9 mouse cellular contexts compared by ENCODE assay signal in the genomic region with DNA sequence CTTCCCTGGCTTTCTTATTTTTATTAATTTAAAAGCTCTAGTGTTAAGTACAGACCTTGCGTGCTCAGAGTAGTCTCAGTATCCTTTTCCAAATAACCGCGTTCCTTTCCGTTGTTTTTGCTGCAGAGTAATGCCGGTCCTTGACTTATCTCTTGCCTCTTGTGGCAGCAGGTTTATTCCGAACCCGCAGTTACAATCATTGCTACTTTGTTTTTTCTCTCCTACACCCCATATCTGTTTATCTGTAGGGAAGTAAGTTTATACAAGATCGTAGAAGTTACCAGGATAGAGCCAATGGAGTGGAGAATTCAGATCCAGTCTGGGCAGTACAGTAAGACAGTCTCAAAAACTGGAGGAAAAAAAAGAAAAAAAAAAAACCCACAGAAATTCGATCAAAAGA. TPM values are rescaled to one million over a fixed set of nuclear protein-coding genes. Genes with fewer than 3 reads are reported as not detected.
DNase-seq lines count a peak whose midpoint lies in the region; ATAC-seq and TF ChIP-seq lines count a peak whose summit lies in the region.
"Had no signal": no experiment of that assay in that cellular context is flagged by ENCODE, and none has a peak within 500 bp of the region (broad histone marks: within the 10 kb centered on the region; RNA-seq: fewer than 3 reads in every experiment).

No protein-coding gene starts in this region.

- H3K4me1 ChIP-seq in heart, embryonic 16.5 days (ENCODE audit: control insufficient read depth, insufficient read depth, low read length) = peaks cover 24% of the 10 kb centered on the region
- peaks cover 2 to 18% of the 10 kb centered on the region in 2 experiments; a peak in 3 of 4 replicates for H3K4me1 ChIP-seq in MEL (ENCODE audit: control insufficient read depth in 1 of 2, insufficient read depth in 2 of 2, low read length in 2 of 2)
- peaks cover 54% of the 10 kb centered on the region for H3K4me1 ChIP-seq in hindbrain, embryonic 13.5 days (replicated peaks)
- H3K4me1 ChIP-seq in midbrain, embryonic 13.5 days (replicated peaks) = peaks cover 61% of the 10 kb centered on the region

- peak overlapping the region; percentile 96 for H3K4me3 ChIP-seq in heart, embryonic 16.5 days (ENCODE audit: low read length)
- peak overlapping the region; percentile 80 to 83 for H3K4me3 ChIP-seq in MEL (ENCODE audit: control insufficient read depth in 1 of 2, insufficient read depth in 1 of 2, low read depth in 2 of 2, low read length in 2 of 2)
- peak overlapping the region; percentile 96 for H3K4me3 ChIP-seq in hindbrain, embryonic 13.5 days
- peak overlapping the region; percentile 94 for H3K4me3 ChIP-seq in midbrain, embryonic 13.5 days (replicated peaks)

- peak in 1 of 2 experiments; percentile 62 for TF ChIP-seq EP300 in MEL (IDR thresholded peaks at IDR 0.05; ENCODE audit: low read depth in 1 of 2, low read length in 2 of 2)

- peaks cover 37% of the 10 kb centered on the region for H3K79me2 ChIP-seq in MEL (ENCODE audit: control insufficient read depth, insufficient read depth, low read length, poor library complexity)

- ATAC-seq in heart, embryonic 16.5 days (replicated peaks; ENCODE audit: extremely low read depth, insufficient read depth, low FRiP score) = no peak
- no peak for ATAC-seq in hindbrain, embryonic 13.5 days (ENCODE audit: low FRiP score)
- no peak for ATAC-seq in midbrain, embryonic 13.5 days

- H3K36me3 ChIP-seq in heart, embryonic 16.5 days (ENCODE audit: control insufficient read depth, insufficient read depth) = peaks cover 41% of the 10 kb centered on the region
- peaks cover 0 to 14% of the 10 kb centered on the region in 2 experiments; a peak in 3 of 4 replicates for H3K36me3 ChIP-seq in MEL (ENCODE audit: control insufficient read depth in 1 of 2, insufficient read depth in 2 of 2, low read length in 2 of 2)
- H3K36me3 ChIP-seq in hindbrain, embryonic 13.5 days = peaks cover 46% of the 10 kb centered on the region
- H3K36me3 ChIP-seq in midbrain, embryonic 13.5 days = peaks cover 57% of the 10 kb centered on the region

- H3K27me3 ChIP-seq in heart, embryonic 16.5 days (ENCODE audit: control insufficient read depth, insufficient read depth, low read length) = no peaks in the 10 kb centered on the region
- H3K27me3 ChIP-seq in MEL (ENCODE audit: control insufficient read depth in 1 of 2, insufficient read depth in 2 of 2, low read length in 2 of 2) = no peaks in the 10 kb centered on the region
- no peaks in the 10 kb centered on the region for H3K27me3 ChIP-seq in hindbrain, embryonic 13.5 days
- no peaks in the 10 kb centered on the region for H3K27me3 ChIP-seq in midbrain, embryonic 13.5 days

- H3K27ac ChIP-seq in heart, embryonic 16.5 days (ENCODE audit: low read length) = peak overlapping the region; percentile 99
- peak overlapping the region; percentile 74 for H3K27ac ChIP-seq in MEL (ENCODE audit: control insufficient read depth, low read depth, low read length)
- peak overlapping the region; percentile 100 for H3K27ac ChIP-seq in hindbrain, embryonic 13.5 days
- peak overlapping the region; percentile 97 for H3K27ac ChIP-seq in midbrain, embryonic 13.5 days

- TF ChIP-seq RAD21 in MEL (IDR thresholded peaks at IDR 0.05; ENCODE audit: low read depth, low read length) = no peak

- no peak for DNase-seq in heart, adult 9 months (ENCODE audit: low spot score in 2 of 2)
- DNase-seq in MEL (ENCODE audit: low read depth, low spot score) = peak; percentile 73
- DNase-seq in ovary, adult 18-20 months (ENCODE audit: low spot score) = no peak
- no peak for DNase-seq in urinary bladder, adult 2 months (ENCODE audit: low spot score)
- no peak for DNase-seq in embryo, embryonic 10 days (ENCODE audit: low spot score)
- DNase-seq: gastrocnemius, postnatal 25 days had no signal

- peak overlapping the region; percentile 92 for H3K4me2 ChIP-seq in heart, embryonic 16.5 days (ENCODE audit: low read depth, low read length)
- H3K4me2 ChIP-seq in hindbrain, embryonic 13.5 days = peak overlapping the region; percentile 87
- H3K4me2 ChIP-seq in midbrain, embryonic 13.5 days (replicated peaks) = peak overlapping the region; percentile 92

- H3K9ac ChIP-seq in heart, embryonic 16.5 days (ENCODE audit: low read length) = peak overlapping the region; percentile 94
- peak overlapping the region; percentile 94 for H3K9ac ChIP-seq in MEL (ENCODE audit: control insufficient read depth, low read depth, low read length, poor library complexity, severe bottlenecking)
- H3K9ac ChIP-seq in hindbrain, embryonic 13.5 days = peak overlapping the region; percentile 98
- H3K9ac ChIP-seq in midbrain, embryonic 13.5 days (replicated peaks) = peak overlapping the region; percentile 98

- TF ChIP-seq POLR2A in MEL (IDR thresholded peaks at IDR 0.05; ENCODE audit: control insufficient read depth in 1 of 2, insufficient read depth in 1 of 2, low read depth in 1 of 2, low read length in 2 of 2, poor library complexity in 1 of 2) = no peak

- no peaks in the 10 kb centered on the region for H3K9me3 ChIP-seq in heart, embryonic 16.5 days (replicated peaks; ENCODE audit: control insufficient read depth, low read length)
- no peaks in the 10 kb centered on the region for H3K9me3 ChIP-seq in MEL (replicated peaks; ENCODE audit: insufficient read depth, low read length)
- H3K9me3 ChIP-seq in hindbrain, embryonic 13.5 days = no peaks in the 10 kb centered on the region
- H3K9me3 ChIP-seq in midbrain, embryonic 13.5 days = no peaks in the 10 kb centered on the region

- 3% methylated on average over 9 of the region's 9 CpGs for WGBS in heart, embryonic 16.5 days
- 5% methylated on average over 9 of the region's 9 CpGs for WGBS in hindbrain, embryonic 13.5 days
- WGBS in midbrain, embryonic 13.5 days = 5% methylated on average over 9 of the region's 9 CpGs

- TF ChIP-seq CTCF in MEL (IDR thresholded peaks at IDR 0.05 in 2 of 3, conservative IDR thresholded peaks at IDR 0.05 in 1 of 3; ENCODE audit: control insufficient read depth in 1 of 3, insufficient read depth in 1 of 3, low read depth in 2 of 3, low read length in 3 of 3, poor library complexity in 1 of 3, severe bottlenecking in 1 of 3) = no peak

TF ChIP-seq in MEL, 35 proteins besides CTCF, POLR2A, EP300 and RAD21 (continues in another document):
- TF ChIP-seq TBP (IDR thresholded peaks at IDR 0.05; ENCODE audit: low read depth, low read length) = no peak
- TF ChIP-seq ELF1 (IDR thresholded peaks at IDR 0.05; ENCODE audit: low read depth, low read length) = no peak
- no peak for TF ChIP-seq POLR2AphosphoS5 (IDR thresholded peaks at IDR 0.05; ENCODE audit: borderline replicate concordance, low read depth, low read length)
- no peak for TF ChIP-seq MAX (IDR thresholded peaks at IDR 0.05; ENCODE audit: low read length)
- TF ChIP-seq RCOR1 (IDR thresholded peaks at IDR 0.05; ENCODE audit: low read depth, low read length) = peak; percentile 79

RNA-seq across cellular contexts. Expression of a gene that starts 0.8 kb away (rescaled TPM):
- polyA plus RNA-seq in heart, embryonic 16.5 days (2015; fragmentation: Nextera tagmentation; extraction: Ambion mirVana) = 35.1 and 57.5 TPM in 2 replicates
- total RNA-seq in MEL (2012; rRNA removed) = 30.6 and 41.3 TPM in 2 replicates
- 100 to 1,000 TPM in 1 of 2 experiments, not detected in 1; 116 TPM for polyA plus RNA-seq in MEL (2012; ENCODE audit: insufficient read depth in 1 of 2, insufficient read length in 2 of 2, low read depth in 1 of 2, low replicate concordance in 2 of 2, missing spikeins in 1 of 2)
- 21.8 and 23.1 TPM in 2 replicates for polyA plus RNA-seq in hindbrain, embryonic 13.5 days (2015; fragmentation: Nextera tagmentation; extraction: Ambion mirVana)
- polyA plus RNA-seq in midbrain, embryonic 13.5 days (2015; fragmentation: Nextera tagmentation; extraction: Ambion mirVana) = 27.1 and 28.3 TPM in 2 replicates
- polyA plus RNA-seq in urinary bladder, adult 2 months (2012; rRNA removed) = 19.4 and 22.0 TPM in 2 replicates

RNA-seq across cellular contexts. Expression of a gene that starts 0.9 kb away (rescaled TPM):
- polyA plus RNA-seq in heart, embryonic 16.5 days (2015; fragmentation: Nextera tagmentation; extraction: Ambion mirVana) = 21.0 and 21.9 TPM in 2 replicates
- total RNA-seq in MEL (2012; rRNA removed) = 13.9 and 14.6 TPM in 2 replicates
- 10 to 100 TPM in 1 of 2 experiments, not detected in 1; 19.0 TPM for polyA plus RNA-seq in MEL (2012; ENCODE audit: insufficient read depth in 1 of 2, insufficient read length in 2 of 2, low read depth in 1 of 2, low replicate concordance in 2 of 2, missing spikeins in 1 of 2)
- polyA plus RNA-seq in hindbrain, embryonic 13.5 days (2015; fragmentation: Nextera tagmentation; extraction: Ambion mirVana) = 58.8 and 61.9 TPM in 2 replicates
- 69.3 and 75.4 TPM in 2 replicates for polyA plus RNA-seq in midbrain, embryonic 13.5 days (2015; fragmentation: Nextera tagmentation; extraction: Ambion mirVana)
- 10.0 and 10.5 TPM in 2 replicates for polyA plus RNA-seq in urinary bladder, adult 2 months (2012; rRNA removed)

RNA-seq across cellular contexts. Expression of a gene that starts 10.3 kb away (rescaled TPM):
- polyA plus RNA-seq in heart, embryonic 16.5 days (2015; fragmentation: Nextera tagmentation; extraction: Ambion mirVana) = 38.0 and 39.6 TPM in 2 replicates
- total RNA-seq in MEL (2012; rRNA removed) = 33.4 and 37.6 TPM in 2 replicates
- polyA plus RNA-seq in MEL (2012; ENCODE audit: insufficient read depth in 1 of 2, insufficient read length in 2 of 2, low read depth in 1 of 2, low replicate concordance in 2 of 2, missing spikeins in 1 of 2) = 10 to 100 TPM in 1 of 2 experiments, not detected in 1; 58.3 TPM
- polyA plus RNA-seq in hindbrain, embryonic 13.5 days (2015; fragmentation: Nextera tagmentation; extraction: Ambion mirVana) = 54.4 and 57.4 TPM in 2 replicates
- polyA plus RNA-seq in midbrain, embryonic 13.5 days (2015; fragmentation: Nextera tagmentation; extraction: Ambion mirVana) = 50.5 and 59.7 TPM in 2 replicates
- polyA plus RNA-seq in urinary bladder, adult 2 months (2012; rRNA removed) = 49.8 and 54.0 TPM in 2 replicates

RNA-seq across cellular contexts. Expression of a gene that starts 25.1 kb away (rescaled TPM):
- 16.2 and 31.6 TPM in 2 replicates for polyA plus RNA-seq in heart, embryonic 16.5 days (2015; fragmentation: Nextera tagmentation; extraction: Ambion mirVana)
- total RNA-seq in MEL (2012; rRNA removed) = 8.3 and 11.2 TPM in 2 replicates
- 1 to 10 TPM in 1 of 2 experiments, not detected in 1; 9.1 TPM for polyA plus RNA-seq in MEL (2012; ENCODE audit: insufficient read depth in 1 of 2, insufficient read length in 2 of 2, low read depth in 1 of 2, low replicate concordance in 2 of 2, missing spikeins in 1 of 2)
- polyA plus RNA-seq in hindbrain, embryonic 13.5 days (2015; fragmentation: Nextera tagmentation; extraction: Ambion mirVana) = 11.0 and 15.5 TPM in 2 replicates
- 8.5 and 9.0 TPM in 2 replicates for polyA plus RNA-seq in midbrain, embryonic 13.5 days (2015; fragmentation: Nextera tagmentation; extraction: Ambion mirVana)
- 1.2 and 2.1 TPM in 2 replicates for polyA plus RNA-seq in urinary bladder, adult 2 months (2012; rRNA removed)

RNA-seq across cellular contexts. Expression of a gene that starts 25.5 kb away (rescaled TPM):
- 15.2 and 22.3 TPM in 2 replicates for polyA plus RNA-seq in heart, embryonic 16.5 days (2015; fragmentation: Nextera tagmentation; extraction: Ambion mirVana)
- total RNA-seq in MEL (2012; rRNA removed) = 37.4 and 43.3 TPM in 2 replicates
- polyA plus RNA-seq in MEL (2012; ENCODE audit: insufficient read depth in 1 of 2, insufficient read length in 2 of 2, low read depth in 1 of 2, low replicate concordance in 2 of 2, missing spikeins in 1 of 2) = 10 to 100 TPM in 1 of 2 experiments, not detected in 1; 70.3 TPM
- polyA plus RNA-seq in hindbrain, embryonic 13.5 days (2015; fragmentation: Nextera tagmentation; extraction: Ambion mirVana) = 28.0 and 31.3 TPM in 2 replicates
- polyA plus RNA-seq in midbrain, embryonic 13.5 days (2015; fragmentation: Nextera tagmentation; extraction: Ambion mirVana) = 30.0 and 30.7 TPM in 2 replicates
- 23.0 and 30.1 TPM in 2 replicates for polyA plus RNA-seq in urinary bladder, adult 2 months (2012; rRNA removed)
